Mouse (Mus musculus) heart, postnatal 4 days (tissue): ENCODE results near the gene Cfap97d1. TPM values are rescaled to one million over a fixed set of nuclear protein-coding genes. Genes with fewer than 3 reads are reported as not detected.
"Not testable (repeated sequence)": the region's sequence is repeated elsewhere in the genome, so short reads cannot be mapped to it uniquely, and the experiment has no call there.

Source experiments
- DNase-seq: peaks from one replicate; pipeline ENCODE4 v3.0.0; 2021
- total RNA-seq, 2 experiments: library from RNA; stranded (reverse); gene quantifications; 2 replicates each; pipeline ENCODE4 v1.2.3; 2021

The Cfap97d1 gene
- total RNA-seq, 2 experiments from 2014 or later: not detected

GRCm38 (mm10) chr11:101974181-101974580, 9.9 kb upstream of the Cfap97d1 start:
- no peak for DNase-seq

GRCm38 (mm10) chr11:101974923-101975322, 9.2 kb upstream of the Cfap97d1 start:
- peak; percentile 50 for DNase-seq

GRCm38 (mm10) chr11:101976949-101977348, 7.1 kb upstream of the Cfap97d1 start:
- DNase-seq: no peak

- DNase-seq: no peak
These were observed 4.9 kb upstream of the Cfap97d1 start for GRCm38 (mm10) chr11:101979140-101979539.

- no peak for DNase-seq
These were observed 3.4 kb upstream of the Cfap97d1 start for GRCm38 (mm10) chr11:101980603-101981157.

- no peak for DNase-seq
These were observed 2.2 kb upstream of the Cfap97d1 start for GRCm38 (mm10) chr11:101981850-101982249.

GRCm38 (mm10) chr11:101982981-101983411, 1.1 kb upstream of the Cfap97d1 start:
- DNase-seq: peak; percentile 53

GRCm38 (mm10) chr11:101983431-101983921, 603 bp upstream of the Cfap97d1 start:
- no peak for DNase-seq

GRCm38 (mm10) chr11:101985450-101985849, 1.4 kb downstream of the Cfap97d1 start:
- DNase-seq: not testable (repeated sequence)

GRCm38 (mm10) chr11:101985990-101986389, 1.9 kb downstream of the Cfap97d1 start:
- DNase-seq: peak; percentile 93

- DNase-seq: no peak
These were observed 2.8 kb downstream of the Cfap97d1 start, which contains the start of gene Dusp3 for GRCm38 (mm10) chr11:101986913-101987312. Gene Dusp3, minus strand, starts transcription at chr11:101987013.

GRCm38 (mm10) chr11:101990244-101990643, 6.2 kb downstream of the Cfap97d1 start:
- DNase-seq: no peak

GRCm38 (mm10) chr11:101991813-101992212, 7.7 kb downstream of the Cfap97d1 start:
- DNase-seq: no peak

- DNase-seq: no peak
These were observed 8.3 kb downstream of the Cfap97d1 start for GRCm38 (mm10) chr11:101992411-101992810.

GRCm38 (mm10) chr11:101994100-101994499, 10.0 kb downstream of the Cfap97d1 start:
- DNase-seq: no peak

GRCm38 (mm10) chr11:101995938-101996337, 11.9 kb downstream of the Cfap97d1 start:
- DNase-seq: no peak

GRCm38 (mm10) chr11:101998258-101998657, 14.2 kb downstream of the Cfap97d1 start:
- peak; percentile 38 for DNase-seq

GRCm38 (mm10) chr11:101999466-101999865, 15.4 kb downstream of the Cfap97d1 start:
- DNase-seq: no peak

- no peak for DNase-seq
These were observed 20.2 kb downstream of the Cfap97d1 start for GRCm38 (mm10) chr11:102004251-102004650.

- DNase-seq: no peak
These were observed 22.2 kb downstream of the Cfap97d1 start for GRCm38 (mm10) chr11:102006271-102006670.

- no peak for DNase-seq
These were observed 22.6 kb downstream of the Cfap97d1 start for GRCm38 (mm10) chr11:102006688-102007087.

- DNase-seq: no peak
These were observed 24.3 kb downstream of the Cfap97d1 start for GRCm38 (mm10) chr11:102008372-102008771.

GRCm38 (mm10) chr11:102008954-102009637, 25.0 kb downstream of the Cfap97d1 start:
- DNase-seq: no peak

GRCm38 (mm10) chr11:102010140-102010539, 26.1 kb downstream of the Cfap97d1 start:
- no peak for DNase-seq
